Mouse (Mus musculus) layer of hippocampus, adult 8-10 months (tissue): ENCODE results near the gene Mbd3. TPM values are rescaled to one million over a fixed set of nuclear protein-coding genes. Genes with fewer than 3 reads are reported as not detected.
"Not testable (repeated sequence)": the region's sequence is repeated elsewhere in the genome, so short reads cannot be mapped to it uniquely, and the experiment has no call there.

Experiments
- DNase-seq, 2 experiments: peaks; one replicate each; pipeline ENCODE4 v3.0.0; 2022; ENCODE audit warnings: low spot score in 2 of 2
- total RNA-seq, 4 experiments: library from RNA; stranded (reverse); gene quantifications; 2 replicates each; pipeline ENCODE4 v1.2.4; 2022

Gene Mbd3
- total RNA-seq, 4 experiments from 2014 or later = 149 to 154 (median 150) TPM

DNA sequence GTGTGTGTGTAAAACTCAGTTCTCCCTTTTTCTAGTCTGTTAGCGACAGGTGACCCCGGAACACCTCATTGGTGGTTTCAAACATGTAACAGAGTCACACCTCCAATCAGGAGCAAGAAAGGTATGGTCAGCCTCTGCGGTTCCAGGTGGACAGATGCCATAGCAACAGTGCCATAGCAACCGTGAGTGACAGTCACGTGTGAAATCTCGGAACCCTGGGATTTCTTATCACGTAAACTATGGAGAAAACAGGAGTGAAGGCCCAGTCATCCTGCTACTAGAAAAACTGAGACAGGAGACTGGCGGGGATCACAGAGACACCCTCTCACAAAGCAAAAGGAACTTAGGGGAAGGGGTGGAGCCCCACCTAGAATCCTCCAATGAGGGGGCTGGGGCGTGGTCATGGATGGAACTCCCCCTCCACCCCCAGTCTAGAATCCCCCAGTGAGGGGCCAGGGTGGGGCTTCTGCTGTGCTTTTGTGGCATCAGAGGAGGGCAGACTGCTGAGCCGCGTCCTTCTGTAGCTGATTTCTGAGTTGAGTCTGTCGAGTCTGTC lies 27.9 kb downstream of the Mbd3 start:
- no peak for DNase-seq

- DNase-seq = no peak
These were observed 29.2 kb downstream of the Mbd3 start for GRCm38 (mm10) chr10:80369995-80370747.

GRCm38 (mm10) chr10:80368392-80368791 lies 31.0 kb downstream of the Mbd3 start:
- no peak for DNase-seq

GRCm38 (mm10) chr10:80367954-80368353 lies 31.4 kb downstream of the Mbd3 start:
- DNase-seq = no peak

GRCm38 (mm10) chr10:80365736-80366135 lies 33.6 kb downstream of the Mbd3 start:
- DNase-seq = no peak

GRCm38 (mm10) chr10:80363734-80364133 lies 35.6 kb downstream of the Mbd3 start:
- no peak for DNase-seq

- no peak for DNase-seq
These were observed 41.2 kb downstream of the Mbd3 start for GRCm38 (mm10) chr10:80357994-80358639.

GRCm38 (mm10) chr10:80357336-80357735 lies 42.0 kb downstream of the Mbd3 start:
- no peak for DNase-seq

GRCm38 (mm10) chr10:80356737-80357136 lies 42.6 kb downstream of the Mbd3 start:
- DNase-seq = no peak

DNA sequence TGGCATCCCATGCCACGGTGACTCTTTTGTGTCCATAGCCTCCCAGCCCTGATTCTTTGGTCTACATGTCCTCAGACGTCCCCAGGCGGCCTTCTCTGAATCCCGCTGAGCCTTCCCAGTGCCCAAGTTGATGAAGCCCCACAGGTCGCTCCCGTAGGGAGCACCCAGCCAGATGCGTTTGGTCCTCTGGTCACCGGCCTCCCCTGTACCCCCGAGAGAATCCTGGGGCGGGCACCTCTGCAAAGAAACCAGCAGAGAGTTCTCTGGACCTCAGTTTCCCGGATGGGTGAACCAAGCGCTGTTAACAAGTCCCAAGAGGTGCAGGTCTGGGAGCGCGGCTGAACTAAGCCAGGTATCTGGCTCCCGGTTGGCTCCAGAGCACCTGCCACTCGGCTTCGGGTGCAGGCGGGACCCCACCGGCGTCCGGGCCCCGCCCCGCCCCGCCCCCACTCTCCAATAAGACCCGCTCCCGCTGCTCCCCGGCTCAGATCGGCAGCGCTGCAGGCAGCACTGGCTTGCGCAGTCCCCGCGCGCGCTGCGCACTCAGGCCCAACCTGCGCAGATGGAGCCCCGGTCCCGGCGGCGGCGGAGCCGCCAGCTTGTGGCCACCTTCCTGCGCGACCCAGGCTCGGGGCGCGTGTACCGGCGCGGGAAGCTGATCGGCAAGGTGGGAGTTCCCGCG lies 43.2 kb downstream of the Mbd3 start, which contains the start of gene Plk5:
Gene Plk5, plus strand, starts transcription at position 459 of the 682 bp plus-strand sequence.
- no peak for DNase-seq

DNA sequence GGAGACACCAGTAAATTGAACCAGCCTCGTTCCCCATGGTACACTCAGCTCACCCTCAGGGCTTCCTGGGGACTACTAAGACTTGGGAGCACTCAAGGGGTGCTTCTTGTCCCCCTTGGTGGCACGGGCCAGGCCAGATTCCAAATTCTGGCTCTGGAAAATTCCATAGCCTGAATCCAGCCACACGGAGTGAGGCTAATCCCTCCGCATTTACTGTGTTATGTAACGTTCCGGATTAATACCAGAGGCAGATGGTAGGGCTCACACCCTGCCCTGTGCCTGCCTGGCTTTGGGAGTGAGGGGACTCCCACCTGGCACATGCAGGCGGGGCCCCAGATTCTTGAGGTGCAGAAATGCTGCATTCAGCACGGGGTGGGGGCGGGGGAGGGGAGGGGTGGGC lies 43.9 kb downstream of the Mbd3 start:
- DNase-seq = no peak

DNA sequence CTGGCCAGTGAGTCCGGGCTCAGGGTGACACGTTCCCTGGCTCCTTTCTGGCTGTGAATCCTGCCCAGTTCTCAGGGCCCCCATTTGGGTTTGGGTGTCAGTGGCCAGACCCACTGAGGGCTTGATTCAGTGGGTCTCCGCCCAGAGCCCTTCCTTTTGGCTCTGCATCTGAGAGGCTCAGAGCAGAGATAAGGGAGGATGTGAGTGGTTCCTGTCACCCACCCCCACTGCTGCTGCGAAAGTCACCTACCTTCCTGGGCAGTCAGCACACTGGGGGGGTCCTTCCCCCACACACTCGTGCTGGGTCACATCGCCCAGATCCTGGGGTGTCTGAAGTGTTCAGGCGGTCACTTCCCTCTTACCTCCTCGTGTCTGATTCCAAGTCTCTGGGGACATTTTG lies 46.6 kb downstream of the Mbd3 start:
- DNase-seq = no peak

DNA sequence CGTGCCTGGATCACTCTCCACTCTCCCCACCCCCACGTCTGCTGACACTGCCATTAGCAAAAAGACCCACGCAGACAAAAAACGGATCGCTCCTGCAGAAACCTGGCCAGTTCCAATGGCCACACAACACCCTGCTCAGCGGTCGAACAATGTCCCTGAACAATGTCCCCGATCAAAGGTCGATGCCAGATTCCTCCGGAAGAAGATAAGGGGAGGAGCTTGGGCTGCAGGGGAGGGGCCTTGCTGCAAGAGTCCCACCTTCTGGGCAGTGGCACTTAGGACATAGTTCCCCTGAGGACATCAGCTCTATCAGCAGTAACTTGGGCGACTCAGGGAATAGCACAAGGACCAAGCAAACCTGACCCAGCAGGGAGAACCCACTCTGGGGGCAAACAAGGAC lies 47.5 kb downstream of the Mbd3 start:
- no peak for DNase-seq

GRCm38 (mm10) chr10:80350292-80350691 lies 49.1 kb downstream of the Mbd3 start:
- peak in 1 of 2 experiments; percentile 85 for DNase-seq

DNA sequence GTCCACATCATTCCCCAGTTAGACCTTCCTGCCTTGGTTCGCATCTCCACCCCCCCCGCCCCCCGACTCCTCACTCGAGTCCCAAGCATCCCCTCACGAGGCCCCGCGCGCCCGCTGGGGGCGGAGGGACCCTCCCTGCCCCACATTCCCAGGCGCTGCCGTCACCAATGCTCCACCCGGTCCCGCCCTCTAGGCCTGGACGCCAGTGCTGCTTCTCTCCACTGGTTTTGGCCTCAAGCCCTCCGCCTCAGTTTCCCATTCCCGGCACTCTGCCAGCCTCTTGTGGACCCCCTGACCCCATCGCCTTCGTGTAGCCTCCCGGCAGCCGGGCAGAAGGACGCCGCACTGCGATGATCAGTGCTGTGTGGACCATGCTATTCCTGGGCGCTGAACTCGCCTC lies 50.4 kb downstream of the Mbd3 start:
- DNase-seq = no peak

- DNase-seq = no peak
These were observed 51.0 kb downstream of the Mbd3 start, which contains the start of gene Adamtsl5 for GRCm38 (mm10) chr10:80348244-80348781. Gene Adamtsl5, minus strand, starts transcription at chr10:80348412.

DNA sequence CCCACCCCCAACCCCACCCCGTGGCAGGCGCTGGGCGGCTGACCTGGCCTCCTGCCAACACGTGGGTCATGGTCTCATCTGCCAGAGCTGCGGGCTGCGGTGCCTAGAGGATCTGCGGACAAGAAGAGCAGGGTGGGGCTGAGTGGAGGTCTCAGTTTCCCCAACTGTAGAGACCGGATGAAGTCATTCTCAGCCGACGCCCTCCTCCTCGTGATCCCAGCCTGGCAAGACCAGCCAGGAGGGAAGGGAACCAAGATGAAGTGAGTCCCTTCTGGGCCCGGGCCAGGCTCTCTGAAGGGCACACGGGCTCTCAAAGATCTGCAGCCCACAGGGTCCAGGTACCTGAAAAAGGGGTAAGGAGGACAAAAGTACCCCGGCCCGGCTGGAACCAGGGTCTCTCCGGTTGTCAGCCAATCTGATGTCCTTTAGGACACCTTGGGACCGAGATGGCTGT lies 51.8 kb downstream of the Mbd3 start:
- no peak for DNase-seq

GRCm38 (mm10) chr10:80345929-80346328 lies 53.4 kb downstream of the Mbd3 start:
- DNase-seq = not testable (repeated sequence)

DNA sequence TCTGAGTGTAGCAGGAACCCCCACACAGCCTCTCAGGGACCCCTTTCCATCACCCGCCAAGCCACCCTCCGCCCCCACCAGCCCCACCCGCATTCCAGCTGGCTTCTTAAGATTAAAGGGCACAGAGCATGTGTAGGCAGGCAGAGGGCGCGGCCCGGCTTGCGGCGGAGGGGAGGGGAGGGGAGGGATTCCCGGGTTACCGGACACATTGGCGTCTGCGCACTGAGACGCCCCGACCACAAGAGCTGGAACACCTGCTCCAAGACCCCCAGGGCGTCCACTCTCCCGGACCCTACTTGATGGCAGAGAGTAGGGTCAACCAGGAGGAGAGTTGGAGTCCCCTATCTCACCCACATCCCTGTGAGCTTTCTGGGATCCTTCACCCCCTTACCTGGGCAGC lies 54.2 kb downstream of the Mbd3 start:
- DNase-seq = no peak

DNA sequence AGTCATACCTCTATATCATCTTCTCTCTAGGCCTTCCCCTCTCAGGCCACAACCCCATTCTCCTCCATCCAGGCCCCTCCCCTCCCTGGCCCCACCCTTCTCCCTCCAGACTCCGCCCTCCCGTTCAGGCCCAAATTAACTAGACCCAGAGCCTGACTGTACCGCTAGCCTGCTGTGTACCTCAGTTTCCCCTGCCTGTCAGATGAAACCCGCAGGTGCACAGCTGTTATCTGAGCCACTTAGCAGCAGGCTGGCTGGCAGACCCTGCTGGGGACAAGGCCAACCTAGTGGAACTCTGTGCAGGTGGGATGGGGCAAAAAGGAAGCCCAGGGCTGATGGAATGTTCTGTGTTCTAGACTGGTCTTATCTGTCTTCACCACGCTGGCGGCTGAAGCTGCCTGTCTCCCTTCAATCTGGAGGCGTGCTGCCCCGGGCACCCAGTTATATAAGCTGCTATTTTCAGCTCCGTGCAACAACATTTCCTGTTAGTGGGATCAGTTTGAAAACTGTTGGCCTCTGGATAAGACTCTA lies 55.2 kb downstream of the Mbd3 start:
- DNase-seq = no peak

DNA sequence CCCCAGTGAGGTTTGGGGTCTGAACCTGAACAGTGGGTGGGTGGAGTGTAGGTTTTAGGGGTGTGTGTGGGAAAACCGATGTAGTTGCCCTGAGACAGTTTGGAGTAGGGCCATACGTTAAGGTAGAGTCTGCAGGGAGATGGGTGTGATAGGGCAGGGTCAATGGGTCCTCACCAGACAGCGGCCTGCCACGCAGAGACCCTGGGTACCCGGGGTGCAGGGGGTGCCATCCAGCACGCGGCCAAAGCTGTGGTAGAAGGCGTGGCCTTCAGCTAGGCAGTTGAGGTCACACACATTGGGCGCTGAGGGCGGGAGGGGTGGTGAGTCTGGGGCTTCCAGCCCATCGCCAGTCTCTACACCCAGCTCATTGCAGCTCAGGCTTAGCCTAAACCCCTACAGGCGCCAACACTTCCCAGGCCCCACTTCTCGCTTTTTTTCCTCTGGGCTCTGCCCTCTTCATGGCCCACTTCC lies 55.9 kb downstream of the Mbd3 start:
- DNase-seq = no peak
